Mouse (Mus musculus) heart, postnatal 0 days (tissue): ENCODE measurements around the gene Gm4871.
"Not testable (repeated sequence)": the region's sequence is repeated elsewhere in the genome, so short reads cannot be mapped to it uniquely, and the experiment has no call there.

Experiments used
- CTCF ChIP-seq: IDR thresholded peaks from 2 replicates; pipeline ENCODE4 v1.5.1; 2016; ENCODE audit warnings: antibody characterized with exemption, control low read depth, low read depth
- EP300 ChIP-seq: IDR thresholded peaks from 2 replicates; pipeline ENCODE4 v1.6.1; 2016; ENCODE audit warnings: antibody characterized with exemption, low read depth

DNA sequence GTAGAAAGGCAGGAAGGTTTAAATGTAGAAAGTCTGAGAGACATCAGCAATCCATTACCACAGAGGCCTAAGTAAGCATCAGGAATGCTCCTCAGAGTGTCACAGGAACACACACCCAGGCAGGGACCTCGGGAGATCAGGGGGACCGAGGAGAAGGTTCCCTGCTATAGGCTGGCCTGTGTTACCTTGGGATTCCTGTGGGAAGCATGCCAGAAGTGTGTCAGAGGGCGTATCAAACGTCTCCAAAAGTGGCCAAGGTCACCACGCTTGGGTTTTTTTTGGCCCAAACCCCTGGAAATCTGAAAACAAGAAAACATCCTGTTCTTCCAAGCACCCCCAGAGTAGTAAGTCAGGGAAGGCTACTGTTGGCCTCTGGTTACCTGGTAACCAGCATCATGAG is at the start of gene Gm4871:
- TF ChIP-seq EP300, CTCF: not testable (repeated sequence)
